Mouse (Mus musculus) liver, adult 2 months (tissue): ENCODE results near the gene Syt17.

Experiments used
- CTCF ChIP-seq: fragments of 200-500 bp; IDR thresholded peaks from 2 replicates; pipeline ENCODE4 v1.5.1; 2011; ENCODE audit warnings: low read depth, low read length, control low read depth
- POLR2A ChIP-seq: fragments of 200-500 bp; IDR thresholded peaks from 2 replicates; pipeline ENCODE4 v1.6.1; 2011; ENCODE audit warnings: low read length, control low read depth; ENCODE audit not compliant: insufficient read depth; ENCODE audit errors: extremely low read depth

DNA sequence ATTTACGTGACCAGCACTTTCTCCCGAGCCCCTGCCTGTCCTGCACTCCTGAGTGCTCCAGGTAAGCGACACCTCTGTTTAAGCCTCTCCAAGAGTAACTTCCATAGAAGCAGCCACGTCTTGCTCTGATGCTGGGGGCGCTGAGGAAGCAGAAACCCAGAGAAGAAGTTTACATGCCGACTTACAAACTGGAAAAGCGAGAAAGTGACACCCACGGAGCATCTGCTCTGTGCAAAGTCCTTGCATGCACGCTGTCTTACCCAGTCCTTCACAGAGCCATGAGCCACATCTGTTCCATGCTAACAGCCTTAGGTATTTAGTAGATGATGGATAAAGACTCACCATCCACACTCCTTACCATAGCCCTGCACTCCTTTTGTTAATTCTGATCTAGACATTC, 48.3 kb downstream of the Syt17 start:
- no peak for TF ChIP-seq POLR2A
- no peak for TF ChIP-seq CTCF
